Mouse (Mus musculus) erythroblast, embryonic 14.5 days (primary cell): ENCODE data around the gene 2310034G01Rik.

ENCODE experiments used
- GATA1 ChIP-seq: IDR thresholded peaks from 2 replicates; pipeline ENCODE4 v1.6.1; 2012; ENCODE audit warnings: low read length, inconsistent platforms, mixed read lengths
- TAL1 ChIP-seq: IDR thresholded peaks from 3 replicates; pipeline ENCODE4 v1.6.1; 2012; ENCODE audit warnings: low read length, inconsistent platforms, mixed read lengths

GRCm38 (mm10) chr19:46315752-46316610 lies 34.1 kb downstream of the 2310034G01Rik start:
- no peak for TF ChIP-seq GATA1
- TF ChIP-seq TAL1, result no peak
